In genomic region chr16:63817606-63818005, GRCm38 (mm10) we compare ENCODE assay signal across 10 mouse cellular contexts. TPM values are rescaled to one million over a fixed set of nuclear protein-coding genes. Genes with fewer than 3 reads are reported as not detected.
DNase-seq lines count a peak whose midpoint lies in the region; ATAC-seq and TF ChIP-seq lines count a peak whose summit lies in the region.
"Had no signal": no experiment of that assay in that cellular context is flagged by ENCODE, and none has a peak within 500 bp of the region (broad histone marks: within the 10 kb centered on the region; RNA-seq: fewer than 3 reads in every experiment).

No protein-coding gene starts in this region.

- H3K4me2 ChIP-seq in lung, embryonic 14.5 days, result 0 out of 2 replicates have a peak overlapping the region, but pooled peaks have one; percentile 18
- no peak overlapping the region for H3K4me2 ChIP-seq in embryonic facial prominence, embryonic 15.5 days (replicated peaks)
- peak overlapping the region; percentile 34 for H3K4me2 ChIP-seq in hindbrain, embryonic 13.5 days
- peak overlapping the region; percentile 29; the same call in 1 of the 2 replicates for H3K4me2 ChIP-seq in neural tube, embryonic 14.5 days (ENCODE audit: low read depth, low read length)
- H3K4me2 ChIP-seq: limb, embryonic 15.5 days had no signal

- peak; percentile 44; the same call in 1 of the 2 replicates for ATAC-seq in lung, embryonic 14.5 days (ENCODE audit: insufficient read depth)
- ATAC-seq in embryonic facial prominence, embryonic 15.5 days (ENCODE audit: insufficient number of reproducible peaks, low FRiP score, low TSS enrichment, low read depth), result no peak
- ATAC-seq in hindbrain, embryonic 13.5 days (ENCODE audit: low FRiP score), result peak; percentile 54; the same call in 1 of the 2 replicates
- ATAC-seq in neural tube, embryonic 14.5 days (ENCODE audit: low read depth), result peak; percentile 44; the same call in 1 of the 2 replicates
- no peak for ATAC-seq in megakaryocyte progenitor cell, adult 5-6 weeks (replicated peaks; ENCODE audit: poor library complexity)
- ATAC-seq in erythroblast, adult 5-6 weeks (replicated peaks; ENCODE audit: low FRiP score, poor library complexity, severe bottlenecking), result no peak

- H3K9me3 ChIP-seq in lung, embryonic 14.5 days (ENCODE audit: low read depth, low read length), result no peaks in the 10 kb centered on the region
- no peaks in the 10 kb centered on the region for H3K9me3 ChIP-seq in embryonic facial prominence, embryonic 15.5 days (replicated peaks)
- no peaks in the 10 kb centered on the region for H3K9me3 ChIP-seq in hindbrain, embryonic 13.5 days
- H3K9me3 ChIP-seq in neural tube, embryonic 14.5 days (ENCODE audit: control insufficient read depth, low read length), result no peaks in the 10 kb centered on the region
- H3K9me3 ChIP-seq: limb, embryonic 15.5 days had no signal

- no peak overlapping the region for H3K9ac ChIP-seq in lung, embryonic 14.5 days
- H3K9ac ChIP-seq in embryonic facial prominence, embryonic 15.5 days, result no peak overlapping the region
- H3K9ac ChIP-seq in hindbrain, embryonic 13.5 days, result no peak overlapping the region
- H3K9ac ChIP-seq in neural tube, embryonic 14.5 days (replicated peaks; ENCODE audit: low read depth, low read length), result no peak overlapping the region
- H3K9ac ChIP-seq: limb, embryonic 15.5 days had no signal

- no peaks in the 10 kb centered on the region for H3K27me3 ChIP-seq in lung, embryonic 14.5 days (ENCODE audit: insufficient read depth, low read length)
- no peaks in the 10 kb centered on the region for H3K27me3 ChIP-seq in embryonic facial prominence, embryonic 15.5 days
- H3K27me3 ChIP-seq in hindbrain, embryonic 13.5 days, result no peaks in the 10 kb centered on the region
- H3K27me3 ChIP-seq in neural tube, embryonic 14.5 days (ENCODE audit: control insufficient read depth, insufficient read depth, low read length), result no peaks in the 10 kb centered on the region
- H3K27me3 ChIP-seq: limb, embryonic 15.5 days had no signal

- H3K4me1 ChIP-seq in lung, embryonic 14.5 days (ENCODE audit: insufficient read depth), result no peaks in the 10 kb centered on the region
- peaks cover 4% of the 10 kb centered on the region; the same call in 1 of the 2 replicates for H3K4me1 ChIP-seq in embryonic facial prominence, embryonic 15.5 days
- H3K4me1 ChIP-seq in hindbrain, embryonic 13.5 days (replicated peaks), result peaks cover 19% of the 10 kb centered on the region
- peaks cover 4% of the 10 kb centered on the region; the same call in 1 of the 2 replicates for H3K4me1 ChIP-seq in neural tube, embryonic 14.5 days (ENCODE audit: control insufficient read depth, insufficient read depth, low read length)

- 28% methylated on average over 6 of the region's 6 CpGs for WGBS in lung, embryonic 14.5 days
- WGBS in embryonic facial prominence, embryonic 15.5 days, result 40% methylated on average over 6 of the region's 6 CpGs
- WGBS in hindbrain, embryonic 13.5 days, result 19% methylated on average over 6 of the region's 6 CpGs
- 17% methylated on average over 6 of the region's 6 CpGs for WGBS in neural tube, embryonic 14.5 days

- no peak overlapping the region for H3K4me3 ChIP-seq in lung, embryonic 14.5 days (ENCODE audit: low read depth, low read length)
- no peak overlapping the region for H3K4me3 ChIP-seq in embryonic facial prominence, embryonic 15.5 days (replicated peaks)
- no peak overlapping the region for H3K4me3 ChIP-seq in hindbrain, embryonic 13.5 days
- H3K4me3 ChIP-seq in neural tube, embryonic 14.5 days (ENCODE audit: low read depth, low read length), result no peak overlapping the region
- H3K4me3 ChIP-seq: limb, embryonic 15.5 days had no signal

- DNase-seq in lung, embryonic 14.5 days, result peak; percentile 65
- no peak for DNase-seq in lung, postnatal 4 days
- DNase-seq in ovary, postnatal 14 days (ENCODE audit: low spot score), result no peak
- DNase-seq: adrenal gland, postnatal 10 days had no signal

- peak overlapping the region; percentile 65 for H3K27ac ChIP-seq in lung, embryonic 14.5 days (ENCODE audit: low read depth)
- H3K27ac ChIP-seq in embryonic facial prominence, embryonic 15.5 days (replicated peaks), result peak overlapping the region; percentile 14; the same call in 1 of the 2 replicates
- H3K27ac ChIP-seq in hindbrain, embryonic 13.5 days, result peak overlapping the region; percentile 62
- no peak overlapping the region for H3K27ac ChIP-seq in neural tube, embryonic 14.5 days (ENCODE audit: low read depth, low read length)
- H3K27ac ChIP-seq: limb, embryonic 15.5 days had no signal

- no peak for TF ChIP-seq CTCF in lung, embryonic 14.5 days (IDR thresholded peaks at IDR 0.05; ENCODE audit: low read depth)

- H3K36me3 ChIP-seq in lung, embryonic 14.5 days (ENCODE audit: insufficient read depth), result no peaks in the 10 kb centered on the region
- no peaks in the 10 kb centered on the region for H3K36me3 ChIP-seq in embryonic facial prominence, embryonic 15.5 days
- H3K36me3 ChIP-seq in hindbrain, embryonic 13.5 days, result no peaks in the 10 kb centered on the region
- no peaks in the 10 kb centered on the region for H3K36me3 ChIP-seq in neural tube, embryonic 14.5 days (ENCODE audit: control insufficient read depth, insufficient read depth, low read length)
- H3K36me3 ChIP-seq: limb, embryonic 15.5 days had no signal

RNA-seq across cellular contexts. Expression of gene Epha3, which starts 46.4 kb away (rescaled TPM):
- polyA plus RNA-seq in lung, embryonic 14.5 days (2014; fragmentation: Nextera tagmentation; extraction: Ambion mirVana), result 55.9 and 61.2 TPM in 2 replicates
- 57.4 and 60.2 TPM in 2 replicates for polyA plus RNA-seq in embryonic facial prominence, embryonic 15.5 days (2015; fragmentation: Nextera tagmentation; extraction: Ambion mirVana)
- 31.0 and 40.1 TPM in 2 replicates for polyA plus RNA-seq in hindbrain, embryonic 13.5 days (2015; fragmentation: Nextera tagmentation; extraction: Ambion mirVana)
- polyA plus RNA-seq in neural tube, embryonic 14.5 days (2014; fragmentation: Nextera tagmentation; extraction: Ambion mirVana), result 17.0 and 17.6 TPM in 2 replicates
- not detected in 2 replicates for total RNA-seq in megakaryocyte progenitor cell, adult 5-6 weeks (2015)
- not detected in 2 replicates for total RNA-seq in megakaryocyte progenitor cell, adult 5-6 weeks (2017)
- total RNA-seq in erythroblast, adult 5-6 weeks (2015; ENCODE audit: low replicate concordance), result not detected in 2 replicates
- total RNA-seq in erythroblast, adult 5-6 weeks (2017; ENCODE audit: low replicate concordance), result not detected in 2 replicates

Comparison
In these comparisons a context has a peak if more than half of its experiments do, and no peak if none do; other contexts are left out.
1. ATAC-seq: peak in lung, embryonic 14.5 days (single experiment), hindbrain, embryonic 13.5 days (single experiment) and neural tube, embryonic 14.5 days (single experiment); none in embryonic facial prominence, embryonic 15.5 days (single experiment), megakaryocyte progenitor cell, adult 5-6 weeks (single experiment) and erythroblast, adult 5-6 weeks (single experiment).